Mouse (Mus musculus) right cerebral cortex, adult 18-20 months (tissue): ENCODE results near the gene Diras2.

Experiments
- DNase-seq: peaks from one replicate; pipeline ENCODE4 v3.0.0; 2022; ENCODE audit warnings: mixed read lengths

Gene Diras2

DNA sequence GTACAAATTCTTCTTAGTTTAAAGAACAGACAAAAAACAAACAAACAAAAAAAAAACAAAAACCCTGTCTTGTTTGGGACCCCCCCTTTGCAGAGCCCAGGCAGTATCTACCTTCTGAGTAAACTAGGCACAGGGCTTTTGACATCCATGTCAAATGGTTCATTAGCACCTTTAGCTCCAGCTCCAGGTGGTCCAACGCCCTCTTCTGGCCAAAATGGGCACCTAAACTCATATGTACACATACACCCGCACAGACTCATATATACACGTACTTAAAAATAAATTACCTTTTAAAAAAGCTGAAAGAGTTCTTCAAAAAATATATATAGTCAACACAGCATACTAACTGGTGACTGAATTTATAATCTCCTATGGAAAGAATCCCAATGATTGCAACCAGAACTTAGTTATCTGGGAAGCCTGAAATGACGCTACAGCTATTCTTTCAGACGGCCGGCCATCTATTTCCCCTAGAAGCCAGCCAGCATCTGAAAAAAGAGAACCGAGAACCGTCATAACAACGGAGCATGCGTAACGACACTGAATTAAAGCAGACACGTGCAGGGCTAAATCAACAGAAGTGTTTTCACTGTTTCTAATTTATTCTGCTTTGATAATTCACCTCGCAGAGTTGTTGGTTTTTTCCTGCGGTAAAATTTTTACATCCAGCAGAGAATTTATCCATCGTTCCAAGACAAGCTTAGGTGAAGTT lies 73.7 kb downstream of the Diras2 start:
- no peak for DNase-seq

DNA sequence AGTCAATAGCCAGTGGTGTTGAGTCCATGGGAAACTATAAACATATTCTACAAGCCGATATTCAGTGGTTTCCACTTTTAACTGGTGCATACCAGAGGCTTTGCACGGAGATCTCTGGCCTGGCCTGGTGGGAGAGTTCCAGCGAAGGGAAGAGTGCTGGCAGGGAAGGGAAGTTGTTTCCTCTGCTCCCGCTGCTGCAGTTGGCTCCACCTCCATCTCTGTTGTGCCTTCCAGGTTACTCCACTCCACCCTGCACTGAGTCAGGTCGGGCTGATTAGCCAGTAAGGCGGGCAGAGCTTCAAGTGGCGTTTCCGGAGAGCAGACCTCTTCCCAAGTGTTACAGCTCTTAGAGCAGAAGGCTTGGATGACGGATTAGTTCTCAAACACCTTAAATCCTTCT lies 75.8 kb downstream of the Diras2 start:
- DNase-seq, result no peak

DNA sequence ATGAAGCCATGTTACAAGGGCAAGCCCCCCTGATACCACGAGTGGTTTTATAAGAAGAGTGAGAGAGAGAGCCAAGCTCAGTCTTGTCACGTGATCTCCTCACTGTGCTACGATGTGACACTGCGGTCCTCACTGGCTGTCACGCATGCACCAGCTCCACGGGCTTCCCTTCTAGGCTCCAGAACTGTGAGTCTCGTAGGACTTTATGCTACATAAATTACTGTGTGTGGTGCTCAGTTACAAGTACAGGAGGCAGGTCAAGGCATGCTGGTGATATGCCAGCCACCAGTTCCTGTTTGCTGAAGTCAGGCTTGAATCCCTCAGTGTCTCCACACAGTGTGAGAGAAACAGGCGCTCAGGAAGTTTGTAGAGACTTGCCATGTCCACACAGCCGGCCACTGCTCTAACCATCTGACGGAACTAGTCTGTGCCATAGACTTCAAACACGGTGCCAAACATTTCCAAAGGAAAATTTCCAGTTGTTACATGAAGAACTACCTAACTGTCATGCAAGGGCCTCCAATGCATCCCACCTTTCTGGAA lies 76.3 kb downstream of the Diras2 start:
- no peak for DNase-seq
